Mouse (Mus musculus) bone marrow, adult 2 months (tissue): ENCODE measurements around the gene Elovl5.

Experiments used
- CTCF ChIP-seq: fragments of 200-500 bp; IDR thresholded peaks from 2 replicates; pipeline ENCODE4 v1.5.1; 2011; ENCODE audit warnings: low read length, control low read depth; ENCODE audit not compliant: control insufficient read depth, insufficient read depth
- POLR2A ChIP-seq: fragments of 200-500 bp; IDR thresholded peaks from 2 replicates; pipeline ENCODE4 v1.6.1; 2011; ENCODE audit warnings: low read depth, mild to moderate bottlenecking, control low read depth, low read length, borderline replicate concordance; ENCODE audit not compliant: control insufficient read depth

- TF ChIP-seq CTCF: no peak
- TF ChIP-seq POLR2A: no peak
These were observed 109.9 kb downstream of the Elovl5 start for GRCm38 (mm10) chr9:78027099-78027498.
